Comparison of ENCODE assay signal across 8 mouse cellular contexts in the genomic region with DNA sequence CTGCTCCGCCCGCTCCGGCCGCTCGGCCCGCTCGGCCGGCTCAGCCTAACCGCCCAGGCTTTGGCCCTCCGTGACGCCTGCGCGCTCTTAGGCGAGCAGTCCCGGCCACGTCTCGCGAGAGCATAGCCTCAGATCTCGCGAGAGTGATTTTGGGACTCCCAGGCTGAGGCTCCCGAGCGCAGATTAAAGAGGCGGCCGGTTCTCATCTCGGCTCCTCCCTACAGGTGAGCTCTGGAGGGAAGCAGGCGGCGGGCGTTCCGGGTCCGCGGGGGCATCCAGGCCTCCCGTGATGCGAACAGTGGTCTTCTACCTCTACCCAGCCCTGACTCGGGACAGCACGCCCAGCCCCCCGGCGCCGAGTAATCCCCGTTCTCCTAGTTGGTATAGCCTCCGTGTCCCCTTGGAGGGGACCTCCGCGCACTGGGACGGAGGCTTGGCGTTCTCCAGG. TPM values are rescaled to one million over a fixed set of nuclear protein-coding genes. Genes with fewer than 3 reads are reported as not detected.
DNase-seq lines count a peak whose midpoint lies in the region; ATAC-seq and TF ChIP-seq lines count a peak whose summit lies in the region.

Ofd1 (minus strand) TSS at position 89 of the 448 bp plus-strand sequence.

- TF ChIP-seq CTCF in cortical plate, adult 2 months (IDR thresholded peaks at IDR 0.05; ENCODE audit: extremely low read depth, insufficient read depth, low read length), result no peak

- TF ChIP-seq POLR2A in cortical plate, adult 2 months (IDR thresholded peaks at IDR 0.05; ENCODE audit: extremely low read depth, insufficient read depth, low read length), result peak; percentile 63; the same call in 1 of the 2 replicates

- DNase-seq in gastrocnemius, adult 8-10 months (ENCODE audit: low spot score in 2 of 2), result peak; percentile 79 to 87
- DNase-seq in induced T-regulatory cell, adult 2 months (ENCODE audit: low read depth), result peak; percentile 95
- DNase-seq in left cerebral cortex, adult 9 months (ENCODE audit: low spot score in 2 of 2), result peak; percentile 64 to 85
- DNase-seq in right cerebral cortex, postnatal 14 days, result peak; percentile 83
- peak; percentile 71 to 86 for DNase-seq in urinary bladder, postnatal 36 days (ENCODE audit: low spot score in 2 of 2)

- peak within 1 kb of the TSS; percentile 51 for H3K27ac ChIP-seq in cortical plate, adult 2 months (ENCODE audit: insufficient read depth, low read length)

- no peaks in the 10 kb centered on the region; the same call in 1 of the 2 replicates for H3K4me1 ChIP-seq in cortical plate, adult 2 months (ENCODE audit: control insufficient read depth, insufficient read depth, low read length)

- ATAC-seq in activated CD4-positive, CD25-positive, alpha-beta regulatory T cell, adult 4 months, result peak; percentile 99
- peak; percentile 93 for ATAC-seq in megakaryocyte progenitor cell, adult 5-6 weeks (replicated peaks; ENCODE audit: poor library complexity)

- peak within 1 kb of the TSS; percentile 88 for H3K4me3 ChIP-seq in cortical plate, adult 2 months (ENCODE audit: insufficient read depth, low read length)

RNA-seq across cellular contexts. Expression of gene Ofd1, which starts in this region (rescaled TPM):
- 1 to 10 TPM; 6.0 to 7.1 TPM for polyA plus RNA-seq in activated CD4-positive, CD25-positive, alpha-beta regulatory T cell, adult 4 months (2017; shearing (Covaris generic))
- polyA plus RNA-seq in cortical plate, adult 2 months (2012; rRNA removed), result 4.5 and 5.2 TPM in 2 replicates
- total RNA-seq in gastrocnemius, adult 8-10 months (2022), result 1 to 10 TPM; 4.3 to 6.5 (median 5.3) TPM
- 9.8 and 11.3 TPM in 2 replicates for total RNA-seq in megakaryocyte progenitor cell, adult 5-6 weeks (2015)
- 12.5 and 17.0 TPM in 2 replicates for total RNA-seq in megakaryocyte progenitor cell, adult 5-6 weeks (2017)

Comparison
In these comparisons a context has a peak if more than half of its experiments do, and no peak if none do; other contexts are left out.
1. Peak in every context shown above with its lines: DNase-seq, ATAC-seq, H3K4me3 ChIP-seq and H3K27ac ChIP-seq.